Mouse (Mus musculus): ENCODE results near the gene Ak7.

DNA sequence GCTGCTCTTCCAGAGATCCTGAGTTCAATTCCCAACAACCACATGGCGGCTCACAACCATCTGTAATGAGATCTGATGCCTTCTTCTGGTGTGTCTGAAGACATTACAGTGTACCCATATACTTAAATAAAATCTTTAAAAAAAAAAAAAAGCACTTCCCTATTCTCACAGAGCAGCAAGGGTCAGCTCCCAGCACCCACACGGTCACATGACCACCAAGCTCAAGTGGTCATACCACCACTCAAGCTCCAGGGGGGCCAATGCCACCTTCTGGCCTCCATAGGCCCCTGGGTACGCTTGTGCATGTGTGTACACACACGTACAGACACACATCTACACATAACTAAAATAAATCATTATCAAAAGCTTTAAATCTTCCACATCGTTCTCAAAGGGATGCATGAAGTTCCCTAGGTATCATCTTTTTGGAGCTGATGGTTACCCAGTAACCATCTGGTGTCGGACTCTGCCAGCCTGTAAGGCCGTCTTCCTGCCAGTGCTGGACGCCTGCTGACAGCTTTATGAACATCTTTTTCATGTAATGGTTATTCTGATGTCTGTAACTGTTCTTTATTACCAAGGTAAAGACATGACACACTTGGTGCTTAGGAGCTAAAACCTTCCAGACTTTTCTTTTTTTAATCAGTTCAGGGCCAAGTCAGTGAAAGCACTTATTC is 8.5 kb upstream of the Ak7 start:
- TF ChIP-seq GATA1 (IDR thresholded peaks at IDR 0.05; ENCODE audit: borderline replicate concordance, low read length): no peak
- no peak for TF ChIP-seq FLI1 (IDR thresholded peaks at IDR 0.05; ENCODE audit: low read length)
